Mouse (Mus musculus) hindbrain, embryonic 16.5 days (tissue): ENCODE data around the gene Zmynd10. TPM values are rescaled to one million over a fixed set of nuclear protein-coding genes. Genes with fewer than 3 reads are reported as not detected.

Experiments used
- ATAC-seq: fragments of 200-750 bp; cut with Nextera tagmentation; 2 replicates; pipeline ENCODE4 v1.8.0; 2017; ENCODE audit warnings: moderate TSS enrichment, moderate library complexity
- H3K27ac ChIP-seq: fragments of 300-500 bp; sonication (generic); 2 replicates; pipeline ENCODE4 v1.5.1; 2014; ENCODE audit warnings: low read depth, mild to moderate bottlenecking, control low read depth, low read length, moderate library complexity
- H3K27me3 ChIP-seq: fragments of 300-500 bp; sonication (generic); replicated peaks from 2 replicates; pipeline ENCODE4 v1.6.1; 2014; ENCODE audit warnings: low read length; ENCODE audit not compliant: control insufficient read depth, insufficient read depth
- H3K36me3 ChIP-seq: fragments of 300-500 bp; sonication (generic); 2 replicates; pipeline ENCODE4 v1.6.1; 2014; ENCODE audit warnings: mild to moderate bottlenecking, low read length, moderate library complexity, mixed read lengths; ENCODE audit not compliant: control insufficient read depth, insufficient read depth
- H3K4me1 ChIP-seq: fragments of 300-500 bp; sonication (generic); 2 replicates; pipeline ENCODE4 v1.6.1; 2014; ENCODE audit warnings: low read depth, low read length; ENCODE audit not compliant: control insufficient read depth, insufficient read depth
- H3K4me2 ChIP-seq: fragments of 300-500 bp; sonication (generic); 2 replicates; pipeline ENCODE4 v1.6.1; 2014; ENCODE audit warnings: mild to moderate bottlenecking, low read length, control low read depth, moderate library complexity
- H3K4me3 ChIP-seq: fragments of 300-500 bp; sonication (generic); 2 replicates; pipeline ENCODE4 v1.5.1; 2014; ENCODE audit warnings: mild to moderate bottlenecking, low read length, control low read depth, moderate library complexity
- H3K9ac ChIP-seq: fragments of 300-500 bp; sonication (generic); 2 replicates; pipeline ENCODE4 v1.6.1; 2014; ENCODE audit warnings: low read depth, mild to moderate bottlenecking, control low read depth, low read length, moderate library complexity
- H3K9me3 ChIP-seq: fragments of 300-500 bp; sonication (generic); 2 replicates; pipeline ENCODE4 v1.6.1; 2014; ENCODE audit warnings: mild to moderate bottlenecking, low read length, moderate library complexity; ENCODE audit not compliant: control insufficient read depth
- WGBS: fragments of 180-500 bp; shearing (Covaris S2); extraction: QIAGEN DNeasy Blood & Tissue Kit; methylation state at CpG from one replicate; pipeline ENCODE4 v1.1.7; 2014; 5-methylcytosine and 5-hydroxymethylcytosine counted together
- polyA plus RNA-seq: library from polyadenylated mRNA; unstranded; fragments of >200 nt; fragmentation: Nextera tagmentation; extraction: Ambion mirVana; gene quantifications from 2 replicates; pipeline ENCODE4 v1.2.1, GENCODE M21; 2015

Gene Zmynd10
- polyA plus RNA-seq, 1 experiment from 2014 or later: 4.4 TPM

DNA sequence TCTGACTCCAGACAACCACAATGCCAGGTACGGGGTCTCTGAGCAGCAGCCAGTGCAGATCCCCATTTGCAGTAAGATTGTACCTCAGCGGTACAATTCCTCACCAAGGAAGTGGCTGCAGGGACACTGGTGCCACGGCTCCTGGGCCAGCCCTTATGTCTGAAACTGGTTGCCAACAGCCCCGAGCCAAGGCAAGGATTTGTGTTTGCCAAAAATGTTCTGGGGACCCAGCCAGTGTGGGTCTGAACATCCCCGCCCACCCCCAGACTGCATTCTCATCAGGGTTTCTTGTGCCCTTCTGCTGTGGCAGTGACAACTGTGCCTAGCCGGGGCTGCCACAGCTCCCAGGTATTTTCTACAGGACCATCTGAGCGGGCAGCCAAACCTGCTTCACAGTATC lies 8.9 kb upstream of the Zmynd10 start:
- Histone ChIP-seq H3K9me3 (no peaks in the 10 kb centered on the region), H3K27ac (no peak overlapping the region), H3K27me3 (no peaks in the 10 kb centered on the region), H3K4me3 (no peak overlapping the region), H3K4me1 (peaks cover 47% of the 10 kb centered on the region), H3K9ac (no peak overlapping the region), H3K36me3 (peaks cover 17% of the 10 kb centered on the region), H3K4me2 (no peak overlapping the region)
- 87% methylated on average over 7 of the region's 7 CpGs for WGBS
- ATAC-seq: no peak

DNA sequence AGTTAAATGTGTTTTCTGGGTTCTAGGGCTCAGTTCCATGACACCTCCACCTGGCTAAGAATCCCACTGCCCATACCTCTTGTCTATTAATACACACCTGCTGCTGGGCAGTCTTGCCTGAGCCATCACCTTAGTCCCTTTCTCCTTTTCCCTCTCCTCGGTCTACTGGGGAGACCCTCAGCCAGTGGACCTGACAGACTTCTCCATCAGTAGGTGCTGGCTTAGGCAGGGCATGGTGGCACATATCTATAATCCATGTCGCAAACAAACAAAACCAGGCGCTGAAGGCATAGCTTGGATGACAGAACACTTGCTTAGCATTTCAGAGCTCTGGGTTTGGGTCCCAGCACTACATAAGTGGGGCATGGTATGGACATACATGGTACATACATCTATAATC lies 8.4 kb upstream of the Zmynd10 start:
- Histone ChIP-seq H3K4me2 (no peak overlapping the region), H3K4me1 (peaks cover 47% of the 10 kb centered on the region), H3K36me3 (peaks cover 17% of the 10 kb centered on the region), H3K4me3 (no peak overlapping the region), H3K9ac (no peak overlapping the region), H3K27ac (no peak overlapping the region), H3K27me3 (no peaks in the 10 kb centered on the region), H3K9me3 (no peaks in the 10 kb centered on the region)
- 95% methylated on average over 3 of the region's 3 CpGs for WGBS
- no peak for ATAC-seq

DNA sequence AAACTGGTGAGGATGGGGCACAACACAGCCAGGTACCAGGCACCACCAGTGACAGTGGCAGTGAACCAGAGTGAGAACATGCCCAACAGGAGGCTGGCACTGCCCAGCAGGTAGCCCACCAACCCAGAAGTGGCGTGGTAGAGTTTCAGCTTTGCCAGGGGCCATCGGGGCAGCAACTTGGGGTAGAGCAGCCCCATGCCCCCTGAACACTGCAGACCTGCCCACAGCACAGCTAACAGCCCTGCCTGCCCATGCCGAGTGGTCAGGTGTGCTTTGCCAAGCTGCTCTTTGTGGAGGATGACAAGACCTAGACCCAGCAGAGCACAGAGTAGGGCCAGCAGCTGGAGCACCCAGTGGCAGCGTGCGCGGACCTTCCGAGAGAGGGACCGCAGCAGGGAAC lies 7.2 kb upstream of the Zmynd10 start:
- H3K36me3 ChIP-seq: peaks cover 25% of the 10 kb centered on the region
- H3K9me3 ChIP-seq: no peaks in the 10 kb centered on the region
- no peak overlapping the region for H3K4me3 ChIP-seq
- H3K27ac ChIP-seq: no peak overlapping the region
- no peak overlapping the region for H3K9ac ChIP-seq
- H3K27me3 ChIP-seq: no peaks in the 10 kb centered on the region
- H3K4me1 ChIP-seq: peaks cover 46% of the 10 kb centered on the region
- 96% methylated on average over 8 of the region's 8 CpGs for WGBS
- ATAC-seq: no peak
- no peak overlapping the region for H3K4me2 ChIP-seq

DNA sequence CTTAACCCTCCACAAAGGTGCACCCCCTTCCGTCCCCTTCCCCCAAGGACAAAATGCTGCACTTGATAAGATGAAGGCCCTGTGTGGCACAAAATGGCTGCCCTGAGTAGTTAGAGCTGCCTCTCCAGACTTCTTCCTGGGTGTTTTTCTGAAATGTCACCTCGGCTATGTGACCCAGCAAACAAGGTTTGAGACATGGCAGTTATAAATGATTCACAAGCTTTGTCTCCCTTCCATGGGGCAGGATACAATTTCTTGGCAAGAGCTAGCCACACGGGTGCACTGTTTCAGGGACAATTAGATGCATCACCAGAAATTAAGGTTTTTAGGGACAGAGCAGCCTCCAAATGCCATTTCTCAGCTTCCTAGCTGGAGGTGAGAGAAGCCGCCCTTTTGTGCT lies 6.7 kb upstream of the Zmynd10 start:
- Histone ChIP-seq H3K27ac (no peak overlapping the region), H3K36me3 (peaks cover 28% of the 10 kb centered on the region), H3K4me3 (no peak overlapping the region), H3K9me3 (no peaks in the 10 kb centered on the region), H3K4me1 (peaks cover 44% of the 10 kb centered on the region), H3K4me2 (peak overlapping the region; percentile 94), H3K27me3 (no peaks in the 10 kb centered on the region), H3K9ac (no peak overlapping the region)
- no peak for ATAC-seq
- WGBS: 73% methylated on average over 4 of the region's 4 CpGs

DNA sequence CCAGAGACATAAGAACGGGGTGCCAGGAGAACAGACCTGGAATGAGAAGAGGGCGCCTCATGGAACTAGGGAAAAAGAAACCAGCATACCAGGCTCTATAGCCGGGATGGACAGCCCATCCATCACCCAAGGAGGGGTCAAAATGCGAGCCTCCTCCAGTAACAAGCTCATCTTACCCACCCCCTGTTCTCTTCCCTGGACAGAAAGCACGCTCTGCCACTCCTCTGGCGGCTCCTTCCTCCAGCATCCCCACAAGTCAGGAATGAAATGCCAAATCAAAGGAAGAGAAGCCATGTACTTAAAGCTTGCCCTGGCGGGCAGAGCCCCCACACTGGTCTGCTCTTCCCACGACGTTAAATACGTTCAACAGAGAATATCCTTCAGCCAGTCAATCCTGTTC lies 6.1 kb upstream of the Zmynd10 start:
- Histone ChIP-seq H3K4me3 (peak overlapping the region; percentile 71), H3K4me2 (peak overlapping the region; percentile 94), H3K27me3 (no peaks in the 10 kb centered on the region), H3K36me3 (peaks cover 28% of the 10 kb centered on the region), H3K9ac (peak overlapping the region; percentile 69), H3K4me1 (peaks cover 39% of the 10 kb centered on the region), H3K27ac (no peak overlapping the region), H3K9me3 (no peaks in the 10 kb centered on the region)
- WGBS: 28% methylated on average over 10 of the region's 10 CpGs
- no peak for ATAC-seq

DNA sequence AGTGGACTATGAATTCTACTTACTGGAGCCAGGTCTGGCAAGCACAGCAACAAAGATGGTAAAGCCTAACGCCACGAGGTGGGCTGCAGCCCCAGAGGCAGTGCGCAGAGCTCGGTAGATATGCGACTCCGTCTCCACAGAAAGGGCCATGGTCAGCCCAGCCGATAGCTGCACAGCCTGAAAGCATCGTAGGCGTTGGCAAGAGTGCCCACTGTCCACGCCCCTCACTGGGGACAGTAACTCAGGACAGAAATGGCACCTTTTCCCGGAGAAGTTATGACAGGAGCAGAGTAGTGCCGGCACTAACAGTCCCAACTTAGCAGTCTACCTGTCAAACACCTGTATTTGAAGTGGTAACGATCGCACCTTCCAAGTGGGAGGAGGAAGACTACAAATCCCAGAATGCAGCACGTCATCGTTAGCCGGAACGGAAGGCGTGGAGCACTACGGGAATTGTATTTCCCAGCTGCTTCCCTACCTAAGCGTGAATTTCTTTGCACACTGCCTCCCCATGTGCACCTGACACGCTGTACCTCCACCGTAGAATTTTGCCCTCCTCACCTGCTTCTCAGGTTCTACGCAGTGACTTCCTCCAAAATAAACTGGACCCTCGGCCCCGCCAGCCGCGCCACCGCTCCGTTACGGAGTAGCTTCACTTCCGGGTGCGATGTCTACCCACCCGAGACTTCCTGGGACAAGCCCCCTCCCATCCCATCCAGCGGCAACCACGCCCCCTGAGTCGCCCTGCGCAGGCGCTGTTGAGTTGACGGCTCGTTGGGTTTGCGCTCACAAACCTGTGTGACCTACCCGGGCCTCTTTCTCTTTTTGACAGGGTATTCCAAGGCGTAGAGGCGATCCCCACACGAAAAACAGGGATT lies 5.4 kb upstream of the Zmynd10 start, which contains the start of the genes Cyb561d2 and Nprl2:
Gene Cyb561d2 (minus strand): TSS at position 720 of the 878 bp plus-strand sequence.
Gene Nprl2 (plus strand): TSS at position 753 of the 878 bp plus-strand sequence.
- Histone ChIP-seq H3K27ac (peak within 1 kb of the TSS; percentile 82), H3K4me3 (peak within 1 kb of the TSS; percentile 71), H3K4me2 (peak within 1 kb of the TSS; percentile 94), H3K27me3 (no peaks in the 10 kb centered on the region), H3K9me3 (no peaks in the 10 kb centered on the region), H3K36me3 (peaks cover 28% of the 10 kb centered on the region), H3K4me1 (peaks cover 33% of the 10 kb centered on the region), H3K9ac (peak within 1 kb of the TSS; percentile 69)
- under 1% methylated on average over 46 of the region's 46 CpGs for WGBS
- ATAC-seq: peak; percentile 90

DNA sequence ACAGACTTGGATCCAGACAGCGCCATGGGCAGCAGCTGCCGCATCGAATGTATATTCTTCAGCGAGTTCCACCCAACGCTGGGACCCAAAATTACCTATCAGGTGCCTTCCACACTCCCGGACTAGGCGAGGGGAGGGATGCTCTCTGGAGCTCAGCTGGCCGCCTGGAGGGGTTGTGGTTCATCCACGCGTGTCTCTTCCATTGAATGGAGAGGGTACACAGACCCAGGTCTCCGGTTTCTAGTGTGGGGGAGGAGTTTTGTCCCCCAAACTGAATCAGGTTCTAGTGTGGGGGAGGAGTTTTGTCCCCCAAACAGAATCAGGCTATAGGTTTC lies 4.8 kb upstream of the Zmynd10 start:
- H3K9ac ChIP-seq: peak overlapping the region; percentile 69
- H3K4me3 ChIP-seq: peak overlapping the region; percentile 71
- no peaks in the 10 kb centered on the region for H3K9me3 ChIP-seq
- under 1% methylated on average over 11 of the region's 11 CpGs for WGBS
- peak overlapping the region; percentile 94 for H3K4me2 ChIP-seq
- H3K27me3 ChIP-seq: no peaks in the 10 kb centered on the region
- peaks cover 33% of the 10 kb centered on the region for H3K4me1 ChIP-seq
- no peak overlapping the region; the same call in 1 of the 2 replicates for H3K27ac ChIP-seq
- peak; percentile 15 for ATAC-seq
- peaks cover 28% of the 10 kb centered on the region for H3K36me3 ChIP-seq

DNA sequence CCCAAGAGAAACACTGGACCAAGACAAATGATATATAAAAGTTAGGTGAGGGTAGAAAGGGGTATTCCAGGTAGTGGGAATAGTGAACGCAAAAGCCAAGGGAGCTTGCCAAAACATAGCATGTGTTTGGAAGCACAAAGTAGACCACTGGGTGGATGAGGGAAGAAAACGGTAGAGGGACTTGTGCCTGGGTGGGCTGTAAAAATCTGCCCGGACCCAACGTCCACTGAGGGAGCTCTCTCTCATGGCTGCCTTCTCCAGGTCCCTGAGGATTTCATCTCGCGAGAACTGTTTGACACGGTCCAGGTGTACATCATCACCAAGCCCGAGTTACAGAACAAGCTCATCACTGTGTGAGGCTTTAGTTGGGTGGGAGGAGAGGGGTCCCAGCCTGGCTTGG lies 4.4 kb upstream of the Zmynd10 start:
- H3K9ac ChIP-seq: peak overlapping the region; percentile 69; the same call in 1 of the 2 replicates

DNA sequence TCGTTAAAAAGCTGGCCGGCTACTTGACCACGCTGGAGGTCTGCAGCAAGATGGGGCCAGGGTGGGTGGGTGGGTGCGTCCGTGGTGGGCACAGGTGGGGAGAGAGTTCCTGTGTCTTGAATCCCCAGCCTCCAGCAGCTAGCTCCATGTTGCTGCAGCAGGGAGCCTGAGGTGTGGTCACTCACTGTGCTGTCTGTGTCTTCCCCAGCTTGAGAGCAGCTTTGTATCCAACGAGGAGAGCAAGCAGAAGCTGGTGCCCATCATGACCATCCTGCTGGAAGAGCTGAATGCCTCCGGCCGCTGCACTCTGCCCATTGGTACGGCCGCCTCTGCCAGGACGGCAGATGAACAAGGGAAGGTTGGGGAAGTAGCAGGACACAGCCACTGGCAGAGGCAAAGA lies 3.8 kb upstream of the Zmynd10 start:
- Histone ChIP-seq H3K4me1 (peaks cover 31% of the 10 kb centered on the region), H3K27me3 (no peaks in the 10 kb centered on the region), H3K9me3 (no peaks in the 10 kb centered on the region), H3K4me3 (no peak overlapping the region), H3K4me2 (no peak overlapping the region), H3K9ac (no peak overlapping the region), H3K36me3 (peaks cover 28% of the 10 kb centered on the region), H3K27ac (no peak overlapping the region)
- ATAC-seq: no peak
- WGBS: 88% methylated on average over 11 of the region's 11 CpGs

More for the DNA sequence above, 4.4 kb upstream of the Zmynd10 start:
- Histone ChIP-seq H3K27me3 (no peaks in the 10 kb centered on the region), H3K4me3 (peak overlapping the region; percentile 71), H3K9me3 (no peaks in the 10 kb centered on the region), H3K4me2 (peak overlapping the region; percentile 94), H3K4me1 (peaks cover 31% of the 10 kb centered on the region), H3K36me3 (peaks cover 28% of the 10 kb centered on the region), H3K27ac (no peak overlapping the region)
- no peak for ATAC-seq
- 47% methylated on average over 8 of the region's 8 CpGs for WGBS
